Mouse (Mus musculus) adrenal gland, postnatal 36 days (tissue): ENCODE measurements around the gene Dppa2. TPM values are rescaled to one million over a fixed set of nuclear protein-coding genes. Genes with fewer than 3 reads are reported as not detected.

Experiments used
- DNase-seq, 2 experiments: peaks; one replicate each; pipeline ENCODE4 v3.0.0; 2021; ENCODE audit warnings: mixed read lengths in 1 of 2
- total RNA-seq, 2 experiments: library from RNA; stranded (reverse); gene quantifications; 2 replicates each; pipeline ENCODE4 v1.2.3; 2021

The Dppa2 gene
- total RNA-seq, 2 experiments from 2014 or later: not detected

DNA sequence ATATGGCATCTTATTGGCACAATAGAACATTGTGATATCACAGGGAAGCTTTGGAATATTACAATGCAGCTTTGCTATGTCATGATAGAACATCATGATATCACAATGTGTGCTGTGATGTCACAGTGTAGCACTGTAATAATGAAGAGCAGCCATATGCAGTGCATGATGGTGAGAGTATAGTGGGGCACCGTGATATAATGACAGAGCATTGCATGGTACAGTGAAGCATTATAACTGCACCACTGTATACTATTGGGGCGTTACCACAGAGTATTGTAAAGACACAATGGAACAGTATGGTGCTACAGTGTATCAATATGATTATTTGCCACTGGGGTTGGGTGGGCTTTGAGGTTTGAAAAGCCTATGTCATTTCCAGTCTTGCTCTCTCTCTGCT is 40.5 kb downstream of the Dppa2 start:
- DNase-seq: no peak

DNA sequence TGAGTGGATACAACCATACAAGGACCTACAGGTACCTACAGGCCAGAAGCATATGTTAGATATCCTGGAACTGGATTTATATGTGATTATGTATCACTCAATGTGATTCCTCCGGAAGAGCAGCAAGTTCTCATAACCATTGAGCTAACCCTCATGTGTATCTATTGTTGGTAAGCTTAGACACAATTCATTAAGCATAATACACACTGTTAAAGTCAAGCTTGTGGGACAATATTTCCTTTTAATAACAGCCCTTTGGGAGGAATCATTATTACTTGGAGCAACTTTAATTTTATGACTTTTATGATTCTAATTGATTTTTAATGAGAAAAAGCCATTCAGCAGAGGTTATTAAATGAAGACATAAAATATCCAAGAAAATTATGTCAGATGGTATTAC is 43.5 kb downstream of the Dppa2 start:
- no peak for DNase-seq

DNA sequence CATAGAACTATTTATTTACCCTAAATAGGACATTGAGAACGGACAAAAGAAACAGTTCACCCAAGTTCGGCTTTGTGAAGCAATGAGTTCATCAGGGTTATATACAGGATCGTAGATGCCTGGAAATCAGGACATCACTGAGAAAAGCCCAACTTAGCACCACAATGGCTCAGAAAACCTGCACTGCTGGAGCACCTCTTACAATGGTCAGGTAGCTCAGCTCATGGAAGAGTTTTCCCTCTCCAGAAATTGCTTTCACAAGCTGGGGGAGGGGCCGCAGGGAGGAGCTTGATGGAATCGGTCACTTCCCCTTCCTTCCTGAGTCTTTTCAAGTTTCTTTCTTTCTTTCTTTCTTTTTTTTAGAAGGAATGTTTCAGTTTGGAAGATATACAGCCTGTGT is 52.0 kb downstream of the Dppa2 start:
- DNase-seq: no peak

DNA sequence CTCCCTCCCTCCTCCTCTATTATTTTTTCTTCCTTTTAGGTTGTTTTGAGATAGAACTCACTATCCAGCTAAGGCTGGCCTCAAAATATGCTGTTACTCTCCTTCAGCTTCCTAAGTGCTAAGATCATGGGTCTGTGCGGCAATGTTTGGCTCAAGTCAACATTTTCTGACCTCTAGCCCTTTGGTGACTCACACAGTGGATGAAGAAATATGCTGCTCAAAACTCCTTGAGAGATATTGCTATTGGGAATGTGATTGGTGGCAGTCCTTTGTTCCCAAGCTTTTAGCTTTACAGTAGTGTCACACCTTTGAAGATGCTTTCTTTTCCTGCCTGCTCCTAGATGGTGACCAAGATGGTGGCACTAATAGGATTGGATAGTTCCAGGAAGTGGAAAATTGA is 52.7 kb downstream of the Dppa2 start:
- DNase-seq: peak; percentile 37 to 45

DNA sequence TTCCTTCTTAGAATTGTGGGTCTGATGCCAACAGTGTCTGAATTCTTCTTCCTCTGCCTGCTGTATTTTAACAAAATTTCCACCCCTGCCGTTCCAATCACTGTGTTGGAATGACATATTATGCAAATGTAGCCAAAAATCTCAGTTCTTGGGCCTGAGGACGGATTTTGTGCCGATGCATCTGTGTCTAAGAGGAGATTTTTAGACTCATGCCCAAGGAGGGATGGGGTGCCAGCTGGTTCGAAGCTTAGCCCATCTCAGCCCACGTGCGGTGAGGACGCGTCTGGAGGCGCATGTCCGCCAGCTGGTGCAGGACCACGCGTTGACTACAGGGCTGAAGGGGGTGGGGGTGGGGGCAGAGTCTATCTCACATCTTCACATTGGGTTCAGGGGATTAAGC is 57.2 kb downstream of the Dppa2 start:
- no peak for DNase-seq

DNA sequence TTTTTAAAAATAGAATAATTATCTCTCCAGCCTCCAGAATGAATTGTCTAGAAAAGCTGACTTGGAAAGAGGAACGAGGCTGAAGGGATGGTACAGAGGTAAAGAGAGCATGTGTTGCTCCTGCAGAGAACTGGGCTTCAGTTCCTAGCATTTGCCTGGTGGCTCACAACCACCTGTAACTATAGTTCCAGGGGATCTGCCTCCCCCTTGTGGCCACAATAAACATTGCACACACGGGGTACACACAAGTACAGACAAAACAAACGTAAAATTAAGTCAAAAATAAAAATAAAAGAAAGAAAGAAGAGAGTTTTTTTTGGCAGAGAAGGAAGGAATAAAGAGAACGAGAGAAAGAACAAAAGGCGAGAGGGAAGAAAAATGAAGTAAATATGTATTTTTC is 63.1 kb downstream of the Dppa2 start:
- DNase-seq: no peak

DNA sequence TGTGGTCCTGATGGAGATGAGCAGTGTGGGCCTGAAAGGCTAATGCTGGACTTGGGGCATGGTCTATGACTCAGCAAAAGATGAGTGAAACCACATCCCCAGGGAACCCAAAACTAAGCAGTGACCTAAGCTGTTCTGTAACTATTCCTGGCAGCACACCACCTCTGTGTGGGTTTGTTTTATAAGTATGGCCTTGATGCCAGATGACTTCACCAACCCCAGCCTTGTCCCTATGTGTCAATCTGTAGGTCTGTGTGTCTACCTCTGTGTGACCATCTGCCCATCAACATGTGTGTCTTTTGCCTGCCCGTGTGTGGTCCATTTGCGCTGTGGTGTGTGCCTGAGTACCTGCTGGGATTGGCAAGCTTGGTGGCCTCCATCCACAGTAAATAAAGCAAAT is 64.4 kb downstream of the Dppa2 start:
- peak; percentile 25 to 46 for DNase-seq

Other genes starting within 250 kb of the Dppa2 start
- gene Dppa4, start 20.2 kb upstream of the Dppa2 start, total RNA-seq: not detected
- not detected for gene Gm5485, start 108.5 kb downstream of the Dppa2 start, total RNA-seq
- not detected for gene Morc1, start 127.3 kb downstream of the Dppa2 start, total RNA-seq